Mouse (Mus musculus) megakaryocyte-erythroid progenitor cell, adult 5-6 weeks (primary cell): ENCODE measurements at regions not wholly inside any gene's neighbourhood (a gene's known extent, or its start where the extent isn't known, plus 50 kb on each side); places are given as distances from the start of the nearest gene placed in this dataset.

Experiments
- ATAC-seq: replicated peaks from 2 replicates; pipeline ENCODE4 v1.8.0; 2016; ENCODE audit warnings: mild to moderate bottlenecking, inconsistent platforms; ENCODE audit not compliant: severe bottlenecking, poor library complexity, low FRiP score, low TSS enrichment

DNA sequence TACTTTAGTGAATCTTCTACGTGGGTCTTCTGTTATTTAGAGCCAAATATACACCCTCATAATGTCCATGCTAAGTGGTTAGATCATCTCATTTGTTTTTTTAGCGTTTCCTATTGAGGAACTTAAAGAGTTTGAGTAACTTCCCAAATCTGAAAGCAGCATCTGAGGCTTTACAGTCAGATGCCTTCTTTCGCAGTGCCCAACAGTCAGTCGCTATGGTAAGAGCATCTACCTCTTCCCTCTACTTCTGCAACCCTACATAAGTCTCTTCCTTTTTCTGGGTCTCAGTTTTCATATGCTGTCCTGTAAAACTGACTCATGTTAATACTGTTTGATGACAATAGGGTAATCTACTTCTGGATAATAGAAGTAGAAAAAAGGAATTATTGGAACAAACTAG, 146.8 kb downstream of the Ktn1 start:
- no peak for ATAC-seq

DNA sequence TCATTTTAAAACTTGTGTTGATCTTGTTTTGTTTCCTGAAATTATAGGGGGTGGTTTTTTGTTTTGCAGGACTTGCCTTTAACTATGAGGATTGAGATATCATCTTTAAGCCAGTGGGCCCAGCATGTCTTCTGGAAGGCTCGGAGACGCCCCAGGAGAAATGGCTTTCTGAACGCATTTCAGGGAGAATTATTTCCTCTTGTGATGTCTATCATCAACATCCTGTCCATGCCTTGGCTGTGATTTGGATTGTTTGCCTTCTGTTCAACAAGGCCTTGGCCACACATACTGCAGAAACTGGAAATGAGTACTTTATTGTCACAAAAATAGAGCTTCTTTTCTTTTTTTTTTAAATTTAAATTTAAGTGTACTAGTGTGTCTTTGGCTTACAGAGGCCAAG, 150.0 kb downstream of the Ktn1 start:
- ATAC-seq: no peak

DNA sequence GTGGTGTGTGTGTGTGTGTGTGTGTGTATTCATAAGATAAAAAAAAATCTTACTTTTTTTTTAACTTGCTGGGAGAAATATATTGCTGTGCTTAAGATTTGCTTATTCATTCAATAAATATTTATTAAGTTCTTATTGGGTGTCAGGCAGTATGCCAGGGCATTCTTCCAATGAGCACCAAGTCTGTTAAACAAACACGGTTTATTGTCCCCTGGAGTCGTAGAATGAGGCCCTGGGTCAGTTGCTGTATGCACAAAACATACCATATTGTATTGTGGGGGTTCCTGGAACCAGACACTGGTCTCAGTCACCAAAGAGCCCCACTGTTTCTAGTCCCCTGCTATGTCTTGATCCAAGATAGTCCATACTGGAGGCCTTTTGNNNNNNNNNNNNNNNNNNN, 151.3 kb downstream of the Ktn1 start:
- ATAC-seq: no peak

DNA sequence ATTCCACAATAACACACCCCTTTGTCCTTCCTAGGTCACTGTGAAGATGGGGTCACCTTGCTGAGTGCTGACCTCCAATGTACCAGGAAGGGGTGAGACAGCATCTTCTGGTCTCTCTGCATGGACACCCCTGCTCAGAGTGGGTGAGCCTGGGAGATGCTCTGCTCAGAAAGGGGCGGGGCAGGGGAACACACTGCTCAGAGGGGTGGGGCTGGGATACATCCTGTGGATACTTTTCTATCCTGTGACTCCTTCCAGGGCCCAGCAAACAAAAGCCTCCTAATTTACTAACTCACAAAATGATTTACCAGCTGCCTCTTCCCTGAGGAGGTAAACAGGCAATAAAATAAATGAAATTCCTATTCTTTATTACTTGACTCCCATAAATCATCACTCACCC, 157.0 kb downstream of the Ktn1 start:
- ATAC-seq: no peak

DNA sequence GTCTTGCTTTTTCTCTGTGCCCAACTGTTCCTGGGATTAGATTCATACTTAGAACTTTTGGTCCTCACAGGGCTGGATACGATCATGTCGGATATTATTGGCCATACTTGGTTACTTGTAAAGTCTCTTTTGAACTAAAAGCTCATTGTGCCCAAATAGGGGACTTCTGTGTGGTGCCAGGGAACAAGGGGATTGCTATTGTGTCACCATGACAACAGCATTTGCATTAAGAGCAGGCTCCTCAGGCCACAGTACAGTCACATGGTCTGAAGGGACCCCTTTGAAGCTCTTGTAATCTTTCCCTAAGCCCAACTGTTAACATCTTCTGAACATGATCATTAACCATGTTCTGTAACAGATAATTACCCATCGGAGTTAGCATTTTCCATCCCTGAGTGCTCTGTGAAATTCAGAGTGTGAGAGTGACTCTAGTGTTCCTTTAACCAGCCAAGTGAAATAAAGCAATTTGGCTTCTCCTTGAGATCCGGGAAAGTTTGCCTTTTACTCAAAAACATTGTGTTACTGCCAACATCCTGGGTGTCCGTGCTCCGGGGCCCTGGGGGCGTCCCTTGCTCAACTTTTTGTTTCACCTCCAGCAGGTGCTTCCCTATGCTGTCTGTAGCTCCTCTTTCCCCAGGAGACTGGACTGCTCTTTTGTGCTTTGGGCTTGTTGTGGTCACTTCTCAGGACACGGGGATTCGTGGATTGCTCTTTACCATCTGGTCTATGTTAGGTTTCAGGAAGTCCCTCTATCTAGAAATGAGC, 157.7 kb downstream of the Ktn1 start:
- ATAC-seq: no peak

DNA sequence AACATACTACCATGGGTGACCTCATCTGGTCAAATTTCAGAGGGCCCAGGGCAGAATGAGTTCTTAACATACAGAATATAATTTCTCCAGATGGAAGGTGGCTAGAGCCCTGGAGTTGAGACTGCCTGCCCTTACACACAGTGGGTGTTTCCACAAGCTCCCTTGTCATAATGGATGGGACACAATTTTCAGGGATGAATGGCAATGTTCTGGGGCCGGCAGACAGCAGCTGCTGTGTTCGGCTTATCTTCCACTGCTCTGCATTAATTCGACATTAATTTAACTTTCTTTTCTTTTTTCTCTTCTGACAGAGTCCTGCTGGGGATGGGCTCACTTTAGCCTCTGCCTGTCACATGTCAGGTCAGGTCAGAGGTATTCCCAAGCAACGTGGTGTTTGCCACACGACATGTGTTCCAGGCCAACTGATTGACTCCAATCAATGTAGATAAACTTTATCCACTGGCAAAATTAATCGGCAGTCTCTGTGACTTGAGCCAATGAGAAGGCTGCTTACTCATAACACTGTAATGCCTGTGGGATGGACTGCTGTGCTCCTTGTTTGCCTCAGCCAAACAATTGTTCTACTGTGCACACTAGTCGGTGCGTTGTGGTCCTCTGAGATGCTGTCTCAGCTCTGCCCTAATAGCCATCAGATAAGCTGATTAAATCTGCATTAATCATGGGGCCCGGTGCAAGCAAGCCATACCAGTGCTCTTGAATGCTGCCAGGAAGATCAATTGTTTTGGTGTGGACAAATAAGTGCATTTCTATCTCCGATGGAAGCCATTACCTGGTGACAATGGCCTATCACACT, 160.1 kb downstream of the Ktn1 start:
- ATAC-seq: no peak

DNA sequence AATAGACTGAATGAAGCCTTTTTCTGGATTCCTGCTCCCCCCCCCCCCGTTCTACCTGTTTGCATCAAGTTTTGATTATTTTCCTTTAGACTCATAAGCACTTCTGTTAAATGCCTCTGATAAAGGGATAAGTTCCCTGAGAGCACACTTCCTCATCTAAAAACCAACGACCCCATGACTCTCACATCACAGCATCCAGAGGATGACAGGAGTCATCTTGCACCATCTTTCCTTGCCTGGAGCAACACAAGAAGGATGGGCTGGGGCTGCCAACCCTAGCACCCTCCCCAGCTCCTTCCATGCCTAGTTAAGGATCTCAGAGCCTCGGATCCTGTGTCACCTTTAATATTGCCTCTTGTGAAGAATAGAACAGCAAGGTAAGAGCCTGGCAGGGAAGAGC, 170.0 kb downstream of the Ktn1 start:
- ATAC-seq: no peak

DNA sequence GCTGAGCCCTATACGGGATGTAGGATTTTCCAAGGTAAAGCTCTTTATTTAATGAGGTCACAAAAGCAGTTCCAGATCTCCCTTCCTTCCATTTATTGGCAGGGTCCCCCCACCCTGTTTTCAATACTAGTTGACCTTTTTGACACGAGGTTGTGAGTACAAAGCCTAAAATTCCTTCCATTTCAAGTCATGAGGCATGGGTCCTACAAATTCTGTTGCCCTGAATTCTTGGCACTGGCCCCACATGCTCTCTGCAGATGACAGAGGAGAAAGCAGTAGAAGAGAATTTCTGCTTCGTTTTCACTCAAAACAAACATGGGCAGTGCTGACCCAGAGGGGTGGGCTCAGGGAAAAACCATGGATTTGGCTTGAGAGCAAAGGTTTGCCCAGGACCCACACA, 170.4 kb downstream of the Ktn1 start:
- no peak for ATAC-seq

DNA sequence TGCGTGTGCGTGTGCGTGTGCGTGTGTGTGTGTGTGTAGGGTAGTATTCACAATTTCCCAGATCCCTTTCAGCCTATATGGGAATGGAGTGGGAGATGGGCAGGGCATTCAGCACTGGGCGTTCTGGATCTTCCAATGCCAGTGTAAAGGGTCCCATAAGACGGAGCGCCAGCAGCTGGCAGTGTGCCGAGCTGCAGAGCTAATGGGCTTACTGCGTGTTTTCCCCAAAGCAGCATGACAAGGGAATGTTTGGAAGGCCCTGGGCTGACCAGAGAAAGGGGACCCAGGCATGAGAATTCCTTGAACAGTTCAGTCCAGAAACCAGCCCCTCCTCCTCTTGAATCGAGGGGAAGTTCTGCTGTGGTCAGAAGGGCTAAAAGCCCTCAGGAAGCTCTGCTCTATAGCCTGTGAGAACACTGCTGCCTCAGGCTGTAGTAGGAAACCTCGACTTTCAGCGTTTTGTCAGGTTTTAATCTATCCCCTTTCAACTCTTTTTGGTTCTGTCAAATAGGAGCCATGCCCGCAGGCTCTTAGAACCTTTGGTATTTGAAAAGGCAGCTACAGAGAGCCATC, 172.4 kb downstream of the Ktn1 start:
- no peak for ATAC-seq

DNA sequence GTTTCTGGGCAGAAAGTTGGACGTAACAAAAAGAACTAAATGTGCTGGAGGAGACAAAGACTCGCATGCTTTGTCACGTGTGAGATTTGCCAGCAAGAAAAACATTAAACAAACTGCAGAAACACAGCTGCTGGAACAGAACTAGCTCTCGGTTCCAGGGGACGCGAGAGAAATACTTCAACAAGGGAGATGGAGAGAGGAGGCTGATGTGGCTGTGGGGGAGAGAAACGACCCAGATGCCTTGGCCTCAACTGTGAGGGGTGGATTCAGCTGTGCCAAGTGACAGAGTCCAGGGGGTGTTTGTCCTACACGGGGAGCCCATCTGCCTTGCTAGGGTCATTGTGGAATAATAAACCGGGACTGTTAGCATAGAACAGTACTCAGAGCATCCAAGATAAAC, 174.9 kb downstream of the Ktn1 start:
- no peak for ATAC-seq

DNA sequence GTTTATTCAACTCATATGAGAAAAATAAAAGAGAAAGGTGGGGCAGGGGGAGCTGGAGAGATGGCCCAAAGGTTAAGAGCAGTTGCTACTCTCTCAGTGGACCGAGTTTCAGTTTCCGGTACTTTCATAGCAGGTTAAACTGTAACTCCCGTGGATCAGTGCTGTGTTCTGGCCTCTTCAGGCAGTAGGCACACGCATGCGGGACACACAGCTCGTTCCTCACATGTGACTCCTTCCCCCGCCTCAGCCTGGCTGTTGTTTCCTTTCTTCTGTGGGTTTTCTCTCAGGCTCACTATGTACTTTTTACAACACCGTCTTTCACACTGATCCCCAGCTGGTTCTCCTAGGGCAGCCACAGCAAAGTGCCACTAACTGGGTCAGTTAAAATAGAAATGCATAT, 175.4 kb downstream of the Ktn1 start:
- no peak for ATAC-seq

DNA sequence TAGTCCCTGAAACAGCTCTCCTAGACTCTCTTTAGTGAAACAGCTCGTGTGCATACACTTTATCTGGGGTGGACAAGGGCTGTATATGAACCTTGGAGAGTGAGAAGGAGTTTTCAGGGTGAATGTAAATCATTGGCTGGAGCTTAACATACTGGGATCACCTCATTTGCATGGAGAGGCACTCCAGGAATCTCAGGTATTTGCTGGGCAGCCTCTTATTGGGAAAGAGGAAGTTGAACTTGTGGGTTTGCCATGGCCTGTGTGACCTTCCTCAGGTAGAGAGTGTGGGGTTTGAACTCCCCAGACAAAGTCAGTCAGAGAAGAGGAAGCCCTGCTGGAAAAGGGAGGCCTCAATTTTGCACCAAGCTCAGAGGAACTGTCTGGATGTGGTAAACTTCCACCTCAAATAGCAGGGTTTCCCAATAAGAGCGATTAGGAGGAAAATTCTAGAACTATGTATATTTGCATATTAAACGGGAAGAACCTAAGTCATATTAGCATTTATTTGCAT, 177.3 kb downstream of the Ktn1 start:
- ATAC-seq: no peak

DNA sequence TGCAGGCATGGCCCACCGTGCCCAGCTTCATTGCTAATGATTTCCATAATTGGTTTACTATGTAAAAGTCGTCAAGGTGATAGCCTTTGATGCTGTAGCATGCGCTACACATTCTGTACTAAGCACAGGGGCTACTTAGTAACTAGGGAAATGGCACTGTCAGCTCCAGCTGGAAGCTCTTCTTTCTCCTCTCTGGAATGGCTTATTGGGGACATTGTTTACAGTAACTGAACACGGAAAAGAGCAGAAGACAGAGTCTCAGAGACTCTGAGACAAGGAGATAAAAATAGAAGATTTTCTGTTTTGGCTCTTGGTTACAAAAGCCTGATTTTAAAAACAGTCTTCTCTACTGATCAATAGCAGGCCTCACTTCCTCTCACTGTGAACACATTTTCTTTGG, 178.3 kb downstream of the Ktn1 start:
- ATAC-seq: no peak

DNA sequence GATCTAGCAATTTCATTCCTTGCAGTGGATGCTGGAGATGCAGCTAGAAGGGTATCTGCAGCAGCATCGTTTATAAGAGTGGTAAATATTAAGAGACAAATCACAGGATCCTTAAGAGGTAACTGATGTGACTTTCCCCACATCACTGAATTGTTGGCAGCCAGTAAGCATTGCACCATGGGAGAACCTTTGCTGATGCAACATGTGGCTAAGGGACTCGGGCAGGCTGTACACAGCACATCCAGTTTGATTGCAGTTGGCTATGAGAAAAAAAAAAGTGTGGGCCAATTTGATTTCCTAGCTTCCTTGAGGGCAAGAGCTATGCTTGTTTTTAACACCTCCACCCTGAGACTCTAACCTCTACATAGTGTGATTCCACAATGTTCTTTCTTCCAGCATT, 179.4 kb downstream of the Ktn1 start:
- ATAC-seq: no peak

DNA sequence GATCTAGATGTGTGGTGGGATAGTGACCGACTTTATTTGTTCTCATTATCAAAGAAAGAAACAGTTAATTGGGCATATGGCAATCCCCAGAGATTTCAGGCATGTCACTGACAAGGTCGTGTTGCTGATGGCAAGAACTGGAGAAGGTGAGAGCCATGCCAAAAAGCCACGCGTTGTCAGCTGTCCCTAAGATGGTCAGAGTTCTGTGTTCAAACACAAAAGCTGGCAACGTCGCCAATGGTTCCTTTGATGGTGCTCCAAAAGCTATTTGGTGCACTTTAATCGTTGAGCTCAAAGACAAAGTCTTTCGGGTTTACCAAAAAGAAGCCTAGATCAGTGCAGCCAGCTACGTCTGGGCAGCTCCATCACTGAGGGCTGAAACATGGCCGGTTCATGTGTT, 185.4 kb downstream of the Ktn1 start:
- no peak for ATAC-seq

DNA sequence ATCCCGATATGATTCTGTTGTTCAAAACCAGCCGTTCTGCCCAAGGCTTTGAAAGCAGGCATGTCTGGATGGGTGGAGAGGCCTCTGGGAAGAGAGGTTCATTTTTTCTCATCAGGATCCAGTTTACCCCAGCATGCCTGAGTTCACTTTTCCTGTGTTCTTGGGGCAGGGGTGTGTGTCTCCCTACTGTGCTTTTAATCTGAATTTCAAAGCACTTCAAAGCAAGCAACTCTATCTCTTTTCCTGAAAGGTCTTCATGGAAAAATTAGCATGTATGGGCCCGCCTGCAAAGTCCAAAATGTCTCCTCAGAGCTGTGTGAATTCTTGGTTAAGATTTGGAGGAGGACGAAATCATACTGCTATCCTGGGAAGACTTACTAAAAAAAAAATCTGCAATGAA, 187.2 kb downstream of the Ktn1 start:
- no peak for ATAC-seq

DNA sequence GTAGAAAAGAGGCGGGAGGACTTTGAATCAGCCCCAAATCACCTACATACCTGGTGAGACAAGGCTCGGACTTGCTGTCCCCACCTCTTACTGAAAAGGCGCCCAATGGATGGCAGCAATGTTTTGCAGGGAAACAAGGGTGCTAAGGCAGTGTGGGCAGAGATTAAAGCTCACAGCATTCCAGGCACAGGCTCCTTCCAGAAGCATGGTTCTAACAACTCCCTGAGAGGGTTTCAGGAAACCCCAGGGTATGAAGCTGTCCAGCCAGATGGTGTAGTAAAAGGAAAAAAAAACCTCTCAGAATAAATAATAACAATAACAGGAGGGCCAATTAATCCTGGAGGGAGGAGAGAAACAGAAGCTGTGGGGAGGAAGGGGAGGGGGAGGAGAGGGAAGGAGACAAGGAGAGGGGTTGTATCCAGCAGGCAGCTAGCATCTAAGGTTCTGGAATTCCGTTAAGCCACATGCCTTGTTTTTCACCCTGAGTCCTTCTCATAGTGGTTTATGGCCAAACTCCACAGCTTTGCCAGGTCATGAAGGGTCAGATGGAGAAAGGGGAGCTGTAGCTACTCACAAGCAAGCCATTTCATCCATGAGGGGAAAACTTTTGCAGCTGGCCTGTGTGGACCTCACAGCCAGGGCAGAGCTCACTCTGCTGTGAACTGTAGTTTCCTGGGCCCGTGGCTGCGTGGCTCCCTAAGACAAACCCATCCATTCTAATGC, 191.4 kb downstream of the Ktn1 start:
- no peak for ATAC-seq

DNA sequence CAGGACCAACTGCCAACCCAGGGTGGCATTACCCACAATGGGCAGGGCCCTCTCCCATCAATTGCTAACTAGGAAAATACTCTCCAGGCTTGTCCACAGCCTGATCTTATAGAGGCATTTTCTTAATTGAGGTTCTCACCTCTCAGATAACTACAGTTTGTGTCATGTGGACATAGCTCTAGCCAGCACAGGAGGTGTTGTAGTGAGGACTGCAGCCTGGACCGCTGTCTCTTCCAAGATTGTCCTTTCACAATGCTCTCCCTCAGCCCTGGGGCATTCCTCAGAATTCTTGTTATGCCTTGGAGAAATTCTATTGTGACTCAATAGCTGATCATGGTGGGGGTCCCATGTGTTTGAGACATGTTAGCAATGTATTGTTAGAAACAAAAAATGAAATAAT, 196.1 kb downstream of the Ktn1 start:
- no peak for ATAC-seq

DNA sequence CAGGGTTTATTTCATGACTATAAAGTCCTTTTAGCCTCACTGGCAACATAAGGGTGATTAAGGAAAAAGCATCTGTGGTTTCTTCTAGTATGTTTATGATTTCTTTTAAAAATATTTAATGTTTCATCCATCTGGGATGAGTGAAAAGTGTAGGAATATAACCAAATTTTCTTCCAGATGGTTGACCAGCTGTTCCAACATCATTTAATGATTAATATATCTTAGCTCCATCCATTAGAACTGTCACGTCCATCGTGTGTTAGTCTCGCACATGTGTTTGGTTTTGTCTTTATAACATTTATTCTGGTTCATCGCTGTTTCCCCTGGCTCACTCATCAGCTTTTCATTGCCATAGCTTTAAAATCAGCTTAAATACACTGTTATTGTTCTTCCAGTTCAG, 200.6 kb downstream of the Ktn1 start:
- ATAC-seq: no peak

DNA sequence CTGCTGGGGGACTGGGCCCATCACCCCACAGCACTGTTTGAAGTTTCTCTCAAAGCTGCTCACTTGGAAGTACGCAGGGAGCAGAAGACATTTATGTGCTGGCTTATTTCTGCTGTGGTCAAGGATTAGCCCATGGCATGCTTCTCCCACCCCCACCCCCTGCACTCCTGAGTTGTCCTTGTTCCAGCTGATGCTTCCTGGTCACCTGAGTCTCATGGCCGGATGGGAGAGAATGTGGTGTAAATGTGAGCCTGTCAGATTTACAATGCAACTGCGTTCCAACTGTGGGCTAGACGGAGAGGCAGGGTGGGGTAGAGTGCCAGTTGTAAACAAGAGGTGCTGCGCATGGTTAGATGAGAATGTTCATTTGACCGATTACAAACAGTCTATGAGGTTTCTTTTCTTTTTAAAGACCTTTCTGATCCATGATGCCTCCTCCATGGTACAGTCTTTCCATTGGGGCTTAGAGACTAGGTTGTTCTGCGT, 208.1 kb downstream of the Ktn1 start:
- no peak for ATAC-seq
